Mouse (Mus musculus): Measurements from ENCODE around the gene Nfasc. TPM values are rescaled to one million over a fixed set of nuclear protein-coding genes. Genes with fewer than 3 reads are reported as not detected.

Gene Nfasc
- polyA plus RNA-seq, 1 experiment from 2014 or later = 1.9 TPM

- no peak overlapping the region for H3K4me3 ChIP-seq (replicated peaks)
- H3K4me2 ChIP-seq (replicated peaks) = no peak overlapping the region
- H3K9me3 ChIP-seq (replicated peaks) = no peaks in the 10 kb centered on the region
- 84% methylated on average over 18 of the region's 18 CpGs for WGBS
- H3K9ac ChIP-seq = no peak overlapping the region
- no peak overlapping the region for H3K27ac ChIP-seq (replicated peaks)
- no peak for ATAC-seq (ENCODE audit: insufficient number of reproducible peaks, low FRiP score, low TSS enrichment, low read depth)
- H3K4me1 ChIP-seq = peaks cover 11% of the 10 kb centered on the region; the same call in 1 of the 2 replicates
- no peaks in the 10 kb centered on the region for H3K36me3 ChIP-seq
- no peaks in the 10 kb centered on the region for H3K27me3 ChIP-seq
These were observed 223.0 kb downstream of the Nfasc start for GRCm38 (mm10) chr1:132518621-132519020.

DNA sequence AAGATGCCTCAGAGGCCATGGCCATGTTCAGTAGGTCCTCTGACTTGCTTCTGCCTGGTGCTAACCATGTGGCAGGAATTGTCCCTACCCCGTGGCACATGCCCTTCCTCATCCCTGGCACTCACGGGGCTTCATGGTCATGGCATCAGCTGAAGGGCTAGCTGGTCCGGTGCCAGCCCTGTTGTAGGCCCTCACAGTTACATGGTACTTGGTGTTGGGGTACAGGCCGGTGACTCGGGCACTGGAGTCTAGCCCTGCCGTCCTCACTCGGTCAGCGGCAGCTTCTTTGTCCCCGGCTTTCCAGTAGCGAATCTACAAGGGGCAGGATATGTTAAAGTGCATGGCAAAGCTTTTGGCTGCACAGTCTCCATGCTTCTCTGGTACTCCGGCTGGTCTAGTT is 224.8 kb downstream of the Nfasc start:
- no peak overlapping the region for H3K27ac ChIP-seq (replicated peaks)
- H3K4me1 ChIP-seq = peaks cover 6% of the 10 kb centered on the region; the same call in 1 of the 2 replicates
- no peak for ATAC-seq (ENCODE audit: insufficient number of reproducible peaks, low FRiP score, low TSS enrichment, low read depth)
- H3K4me3 ChIP-seq (replicated peaks) = no peak overlapping the region
- H3K9ac ChIP-seq = no peak overlapping the region
- H3K9me3 ChIP-seq (replicated peaks) = no peaks in the 10 kb centered on the region
- no peaks in the 10 kb centered on the region for H3K36me3 ChIP-seq
- H3K27me3 ChIP-seq = no peaks in the 10 kb centered on the region
- 91% methylated on average over 11 of the region's 11 CpGs for WGBS
- H3K4me2 ChIP-seq (replicated peaks) = no peak overlapping the region

DNA sequence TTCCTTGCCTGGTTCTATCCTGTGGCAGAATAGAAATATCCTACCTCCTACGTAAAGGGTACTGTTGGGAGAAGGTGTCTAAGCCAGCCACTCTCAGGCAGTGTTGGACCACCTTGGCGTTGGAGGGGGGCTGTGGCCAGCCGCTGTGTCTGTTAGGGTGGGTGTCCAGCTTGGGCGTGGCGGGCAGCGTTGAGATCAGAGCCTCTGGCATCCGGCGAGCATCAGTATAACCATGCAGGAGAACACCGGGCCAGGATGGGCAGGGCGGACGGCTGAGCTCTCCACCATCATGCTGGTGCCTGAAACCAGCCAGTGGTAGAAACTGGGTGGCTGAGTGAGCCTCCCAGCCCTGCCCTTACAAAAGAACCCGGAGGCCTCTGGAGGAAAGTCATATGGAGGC is 226.3 kb downstream of the Nfasc start:
- no peak overlapping the region for H3K27ac ChIP-seq (replicated peaks)
- no peaks in the 10 kb centered on the region for H3K9me3 ChIP-seq (replicated peaks)
- H3K9ac ChIP-seq = no peak overlapping the region
- WGBS = 91% methylated on average over 12 of the region's 12 CpGs
- no peak overlapping the region for H3K4me3 ChIP-seq (replicated peaks)
- no peak overlapping the region for H3K4me2 ChIP-seq (replicated peaks)
- peaks cover 5% of the 10 kb centered on the region; the same call in 1 of the 2 replicates for H3K4me1 ChIP-seq
- ATAC-seq (ENCODE audit: insufficient number of reproducible peaks, low FRiP score, low TSS enrichment, low read depth) = no peak
- H3K36me3 ChIP-seq = no peaks in the 10 kb centered on the region
- H3K27me3 ChIP-seq = no peaks in the 10 kb centered on the region

Other genes with a start within 250 kb of the Nfasc start
- gene Tmem81, start 235.6 kb downstream of the Nfasc start, polyA plus RNA-seq (2015; fragmentation: Nextera tagmentation; extraction: Ambion mirVana) = 1.9 and 2.0 TPM in 2 replicates
- 1.4 and 1.5 TPM in 2 replicates for gene Cntn2, start 198.5 kb downstream of the Nfasc start, polyA plus RNA-seq (2015; fragmentation: Nextera tagmentation; extraction: Ambion mirVana)
- gene Lrrn2, start 138.5 kb upstream of the Nfasc start, polyA plus RNA-seq (2015; fragmentation: Nextera tagmentation; extraction: Ambion mirVana) = 5.9 and 7.1 TPM in 2 replicates